Mouse (Mus musculus) testis, adult 2 months (tissue): Measurements from ENCODE around the gene Cacna1b.

ENCODE experiments used
- CTCF ChIP-seq: fragments of 200-500 bp; IDR thresholded peaks from 2 replicates; pipeline ENCODE4 v1.5.1; 2012; ENCODE audit warnings: low read depth, mild to moderate bottlenecking, inconsistent platforms, low read length, moderate library complexity; ENCODE audit not compliant: control insufficient read depth, insufficient read depth, insufficient replicate concordance
- POLR2A ChIP-seq: fragments of 200-500 bp; IDR thresholded peaks from 2 replicates; pipeline ENCODE4 v1.6.1; 2012; ENCODE audit warnings: low read depth, mild to moderate bottlenecking, inconsistent platforms, low read length, moderate library complexity; ENCODE audit not compliant: control insufficient read depth

DNA sequence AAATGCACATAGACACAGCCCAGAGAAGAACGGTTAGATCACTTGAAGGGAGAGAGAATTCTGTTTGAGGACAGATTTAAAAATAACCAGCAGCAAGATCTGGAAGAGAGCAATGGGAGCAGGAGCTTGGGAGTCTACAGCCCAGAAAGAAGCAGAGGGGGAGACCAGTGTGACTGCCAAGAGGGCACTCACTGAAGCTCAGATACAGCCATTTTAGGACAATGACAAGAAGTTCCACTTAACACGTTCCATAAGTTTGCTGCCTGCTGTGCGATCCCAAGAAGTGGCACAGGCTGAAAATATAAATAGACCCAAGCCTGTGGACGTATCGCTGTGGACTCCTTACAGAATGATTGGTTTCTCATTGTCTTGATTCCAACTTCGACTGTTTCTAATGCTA, 206.6 kb downstream of the Cacna1b start:
- no peak for TF ChIP-seq POLR2A
- no peak for TF ChIP-seq CTCF
